Mouse (Mus musculus) kidney, embryonic 16.5 days (tissue): Measurements from ENCODE around the gene Ikzf3. TPM values are rescaled to one million over a fixed set of nuclear protein-coding genes. Genes with fewer than 3 reads are reported as not detected.

Experiments
- ATAC-seq: fragments of 200-750 bp; cut with Nextera tagmentation; 2 replicates; pipeline ENCODE4 v1.8.0; 2017; ENCODE audit warnings: moderate TSS enrichment; ENCODE audit not compliant: low FRiP score, low TSS enrichment
- H3K27ac ChIP-seq: fragments of 300-500 bp; sonication (generic); 2 replicates; pipeline ENCODE4 v1.5.1; 2014; ENCODE audit warnings: low read length
- H3K27me3 ChIP-seq: fragments of 300-500 bp; sonication (generic); 2 replicates; pipeline ENCODE4 v1.6.1; 2014; ENCODE audit warnings: low read length, control low read depth, mixed read lengths; ENCODE audit not compliant: insufficient read depth
- H3K36me3 ChIP-seq: fragments of 300-500 bp; sonication (generic); 2 replicates; pipeline ENCODE4 v1.6.1; 2014; ENCODE audit warnings: low read length, control low read depth, mixed read lengths; ENCODE audit not compliant: insufficient read depth
- H3K4me1 ChIP-seq: fragments of 300-500 bp; sonication (generic); 2 replicates; pipeline ENCODE4 v1.6.1; 2014; ENCODE audit warnings: low read length, control low read depth, mixed read lengths; ENCODE audit not compliant: insufficient read depth
- H3K4me2 ChIP-seq: fragments of 300-500 bp; sonication (generic); replicated peaks from 2 replicates; pipeline ENCODE4 v1.6.1; 2014; ENCODE audit warnings: low read depth, low read length
- H3K4me3 ChIP-seq: fragments of 300-500 bp; sonication (generic); 2 replicates; pipeline ENCODE4 v1.5.1; 2014; ENCODE audit warnings: mild to moderate bottlenecking, low read length
- H3K9ac ChIP-seq: fragments of 300-500 bp; sonication (generic); replicated peaks from 2 replicates; pipeline ENCODE4 v1.6.1; 2014; ENCODE audit warnings: low read length
- H3K9me3 ChIP-seq: fragments of 300-500 bp; sonication (generic); 2 replicates; pipeline ENCODE4 v1.6.1; 2016; ENCODE audit warnings: low read length, control low read depth
- WGBS: fragments of 180-500 bp; shearing (Covaris S2); extraction: QIAGEN DNeasy Blood & Tissue Kit; methylation state at CpG from one replicate; pipeline ENCODE4 v1.1.7; 2014; 5-methylcytosine and 5-hydroxymethylcytosine counted together
- polyA plus RNA-seq: library from polyadenylated mRNA; unstranded; fragments of >200 nt; fragmentation: Nextera tagmentation; extraction: Ambion mirVana; gene quantifications from 2 replicates; pipeline ENCODE4 v1.2.1, GENCODE M21; 2015

Ikzf3 gene
- polyA plus RNA-seq, 1 experiment from 2014 or later = 0.44 TPM

GRCm38 (mm10) chr11:98418273-98418672 lies 127.6 kb downstream of the Ikzf3 start:
- Histone ChIP-seq H3K4me1 (peaks cover 58% of the 10 kb centered on the region), H3K9ac (no peak overlapping the region), H3K27me3 (no peaks in the 10 kb centered on the region), H3K27ac (no peak overlapping the region), H3K36me3 (peaks cover 16% of the 10 kb centered on the region), H3K4me2 (no peak overlapping the region), H3K4me3 (no peak overlapping the region), H3K9me3 (no peaks in the 10 kb centered on the region)
- 71% methylated on average over 6 of the region's 6 CpGs for whole genome bisulfite sequencing
- ATAC-seq = no peak

GRCm38 (mm10) chr11:98417074-98417473 lies 128.8 kb downstream of the Ikzf3 start:
- no peaks in the 10 kb centered on the region for H3K9me3 ChIP-seq
- no peaks in the 10 kb centered on the region for H3K27me3 ChIP-seq
- H3K9ac ChIP-seq = no peak overlapping the region
- peaks cover 7% of the 10 kb centered on the region; the same call in 1 of the 2 replicates for H3K36me3 ChIP-seq
- H3K27ac ChIP-seq = no peak overlapping the region
- peaks cover 59% of the 10 kb centered on the region for H3K4me1 ChIP-seq
- ATAC-seq = no peak
- H3K4me3 ChIP-seq = no peak overlapping the region
- 84% methylated on average over 1 of the region's 1 CpGs for WGBS
- no peak overlapping the region for H3K4me2 ChIP-seq

Other genes with a start within 250 kb of the Ikzf3 start
- gene Neurod2, start 216.4 kb downstream of the Ikzf3 start, polyA plus RNA-seq = not detected in 2 replicates
- gene Ppp1r1b, start 197.6 kb downstream of the Ikzf3 start, polyA plus RNA-seq = 5.4 and 5.8 TPM in 2 replicates
- gene Stard3, start 187.7 kb downstream of the Ikzf3 start, polyA plus RNA-seq = 62.0 and 62.4 TPM in 2 replicates
- gene Tcap, start 162.2 kb downstream of the Ikzf3 start, polyA plus RNA-seq = 2.4 and 2.7 TPM in 2 replicates
- 2.5 and 2.8 TPM in 2 replicates for gene Pnmt, start 159.6 kb downstream of the Ikzf3 start, polyA plus RNA-seq
- 17.6 and 22.3 TPM in 2 replicates for gene Pgap3, start 145.5 kb downstream of the Ikzf3 start, polyA plus RNA-seq
- gene Erbb2, start 133.6 kb downstream of the Ikzf3 start, polyA plus RNA-seq = 54.9 and 57.7 TPM in 2 replicates
- gene Mien1, start 107.0 kb downstream of the Ikzf3 start, polyA plus RNA-seq = 108 and 113 TPM in 2 replicates
- gene Grb7, start 99.6 kb downstream of the Ikzf3 start, polyA plus RNA-seq = 86.2 and 87.7 TPM in 2 replicates
- 0.87 TPM in 1 of 2 replicates, not detected in the other for gene Zpbp2, start 5.1 kb upstream of the Ikzf3 start, polyA plus RNA-seq
- gene Ormdl3, start 41.3 kb upstream of the Ikzf3 start, polyA plus RNA-seq = 67.2 and 67.6 TPM in 2 replicates
- not detected in 2 replicates for gene Lrrc3c, start 52.3 kb upstream of the Ikzf3 start, polyA plus RNA-seq
- gene Gm12355, start 79.6 kb upstream of the Ikzf3 start, polyA plus RNA-seq = 0.86 and 1.6 TPM in 2 replicates
- not detected in 2 replicates for gene Gsdma3, start 80.3 kb upstream of the Ikzf3 start, polyA plus RNA-seq
- not detected in 2 replicates for gene Gsdma2, start 100.7 kb upstream of the Ikzf3 start, polyA plus RNA-seq
- gene Gsdma, start 118.3 kb upstream of the Ikzf3 start, polyA plus RNA-seq = not detected in 2 replicates
- gene Psmd3, start 136.5 kb upstream of the Ikzf3 start, polyA plus RNA-seq = 289 and 303 TPM in 2 replicates
- 0.11 TPM in 1 of 2 replicates, not detected in the other for gene Csf3, start 155.2 kb upstream of the Ikzf3 start, polyA plus RNA-seq
- gene Med24, start 183.4 kb upstream of the Ikzf3 start, polyA plus RNA-seq = 71.4 and 73.9 TPM in 2 replicates
- gene Thra, start 194.6 kb upstream of the Ikzf3 start, polyA plus RNA-seq = 24.4 and 25.9 TPM in 2 replicates
- 2.2 and 2.4 TPM in 2 replicates for gene Nr1d1, start 229.3 kb upstream of the Ikzf3 start, polyA plus RNA-seq
- gene Msl1, start 249.5 kb upstream of the Ikzf3 start, polyA plus RNA-seq = 23.7 and 24.2 TPM in 2 replicates